Mouse (Mus musculus) limb, embryonic 14.5 days (tissue): ENCODE results near the gene Lzic. TPM values are rescaled to one million over a fixed set of nuclear protein-coding genes. Genes with fewer than 3 reads are reported as not detected.

ENCODE experiments used
- ATAC-seq: fragments of 200-750 bp; cut with Nextera tagmentation; 2 replicates; pipeline ENCODE4 v1.8.0; 2017; ENCODE audit warnings: low read depth, moderate number of reproducible peaks, moderate TSS enrichment; ENCODE audit not compliant: low FRiP score
- DNase-seq: peaks from one replicate; pipeline ENCODE4 v3.0.0-alpha.2; 2015; ENCODE audit warnings: low spot score
- H3K27ac ChIP-seq: fragments of 300-500 bp; sonication (generic); replicated peaks from 2 replicates; pipeline ENCODE4 v1.5.1; 2014; ENCODE audit warnings: low read depth, mild to moderate bottlenecking, low read length, moderate library complexity, mixed read lengths
- H3K27me3 ChIP-seq: fragments of 300-500 bp; sonication (generic); 2 replicates; pipeline ENCODE4 v1.6.1; 2014; ENCODE audit warnings: low read length, mixed read lengths; ENCODE audit not compliant: control insufficient read depth, insufficient read depth
- H3K36me3 ChIP-seq: fragments of 300-500 bp; sonication (generic); 2 replicates; pipeline ENCODE4 v1.6.1; 2014; ENCODE audit warnings: mild to moderate bottlenecking, low read length, moderate library complexity, mixed read lengths; ENCODE audit not compliant: control insufficient read depth, insufficient read depth
- H3K4me1 ChIP-seq: fragments of 300-500 bp; sonication (generic); 2 replicates; pipeline ENCODE4 v1.6.1; 2014; ENCODE audit warnings: antibody characterized with exemption, low read length, mixed read lengths; ENCODE audit not compliant: control insufficient read depth, insufficient read depth
- H3K4me2 ChIP-seq: fragments of 300-500 bp; sonication (generic); replicated peaks from 2 replicates; pipeline ENCODE4 v1.6.1; 2014; ENCODE audit warnings: low read depth, mild to moderate bottlenecking, low read length, moderate library complexity; ENCODE audit not compliant: severe bottlenecking
- H3K4me3 ChIP-seq: fragments of 300-500 bp; sonication (generic); replicated peaks from 2 replicates; pipeline ENCODE4 v1.5.1; 2014; ENCODE audit warnings: low read length
- H3K9ac ChIP-seq: fragments of 300-500 bp; sonication (generic); 2 replicates; pipeline ENCODE4 v1.6.1; 2014; ENCODE audit warnings: mild to moderate bottlenecking, low read depth, low read length, moderate library complexity; ENCODE audit not compliant: severe bottlenecking
- H3K9me3 ChIP-seq: fragments of 300-500 bp; sonication (generic); 2 replicates; pipeline ENCODE4 v1.6.1; 2016; ENCODE audit warnings: low read length; ENCODE audit not compliant: control insufficient read depth
- POLR2A ChIP-seq: fragments of 200-500 bp; IDR thresholded peaks from 2 replicates; pipeline ENCODE4 v1.8.0; 2012; ENCODE audit warnings: inconsistent platforms, mild to moderate bottlenecking, moderate library complexity, borderline replicate concordance; ENCODE audit not compliant: insufficient read depth, insufficient read length; ENCODE audit errors: extremely low read depth
- WGBS: fragments of 180-500 bp; shearing (Covaris S2); extraction: QIAGEN DNeasy Blood & Tissue Kit; methylation state at CpG from one replicate; pipeline ENCODE4 v1.1.7; 2014; 5-methylcytosine and 5-hydroxymethylcytosine counted together
- polyA plus RNA-seq, 2 experiments: library from polyadenylated mRNA; depleted of rRNA in 1 of 2; stranded (reverse) in 1 of 2; unstranded in 1 of 2; fragments of >200 nt; fragmentation: Nextera tagmentation in 1 of 2; extraction: Ambion mirVana in 1 of 2; gene quantifications; 2 replicates each; pipeline versions ENCODE4 v1.2.1 to v1.2.3; 2012 to 2014

The Lzic gene
- polyA plus RNA-seq, 2 experiments, result 36.1 to 54.0 TPM

- DNase-seq (no peak), ATAC-seq (peak; percentile 44; the same call in 1 of the 2 replicates)
- Histone ChIP-seq H3K36me3 (peaks cover 80% of the 10 kb centered on the region), H3K4me3 (no peak overlapping the region), H3K4me1 (no peaks in the 10 kb centered on the region), H3K27me3 (no peaks in the 10 kb centered on the region), H3K27ac (no peak overlapping the region), H3K9me3 (no peaks in the 10 kb centered on the region), H3K4me2 (no peak overlapping the region), H3K9ac (no peak overlapping the region)
- no peak for TF ChIP-seq POLR2A
- WGBS, result 62% methylated on average over 2 of the region's 2 CpGs
Measured at GRCm38 (mm10) chr4:149496612-149497011, 11.6 kb downstream of the Lzic start.

- no peak overlapping the region for H3K4me3 ChIP-seq
- peaks cover 65% of the 10 kb centered on the region for H3K36me3 ChIP-seq
- no peak overlapping the region for H3K4me2 ChIP-seq
- TF ChIP-seq POLR2A, result no peak
- no peaks in the 10 kb centered on the region for H3K27me3 ChIP-seq
- H3K27ac ChIP-seq, result no peak overlapping the region
- no peaks in the 10 kb centered on the region for H3K4me1 ChIP-seq
- ATAC-seq (no peak), DNase-seq (no peak)
- H3K9me3 ChIP-seq, result no peaks in the 10 kb centered on the region
- WGBS, result 91% methylated on average over 8 of the region's 8 CpGs
- H3K9ac ChIP-seq, result no peak overlapping the region
Measured at GRCm38 (mm10) chr4:149498901-149499300, 13.9 kb downstream of the Lzic start.

GRCm38 (mm10) chr4:149499790-149500189 is 14.8 kb downstream of the Lzic start:
- Histone ChIP-seq H3K9ac (no peak overlapping the region), H3K36me3 (peaks cover 57% of the 10 kb centered on the region), H3K4me3 (no peak overlapping the region), H3K27me3 (no peaks in the 10 kb centered on the region), H3K4me1 (0 out of 2 replicates have a peak, but pooled peaks cover 4% of the 10 kb centered on the region), H3K9me3 (no peaks in the 10 kb centered on the region), H3K27ac (no peak overlapping the region), H3K4me2 (no peak overlapping the region)
- no peak for DNase-seq
- TF ChIP-seq POLR2A, result no peak
- 90% methylated on average over 5 of the region's 5 CpGs for WGBS
- no peak for ATAC-seq

GRCm38 (mm10) chr4:149504363-149504762 is 19.3 kb downstream of the Lzic start:
- no peak overlapping the region for H3K4me2 ChIP-seq
- ATAC-seq, result no peak
- peak overlapping the region; percentile 54 for H3K27ac ChIP-seq
- DNase-seq, result no peak
- no peak for TF ChIP-seq POLR2A
- H3K9me3 ChIP-seq, result no peaks in the 10 kb centered on the region
- 56% methylated on average over 5 of the region's 5 CpGs for WGBS
- peaks cover 19% of the 10 kb centered on the region for H3K36me3 ChIP-seq
- no peaks in the 10 kb centered on the region for H3K27me3 ChIP-seq
- 0 out of 2 replicates have a peak, but pooled peaks cover 5% of the 10 kb centered on the region for H3K4me1 ChIP-seq
- no peak overlapping the region for H3K4me3 ChIP-seq
- no peak overlapping the region for H3K9ac ChIP-seq

GRCm38 (mm10) chr4:149504858-149505257 is 19.8 kb downstream of the Lzic start:
- Histone ChIP-seq H3K27ac (peak overlapping the region; percentile 54), H3K4me1 (0 out of 2 replicates have a peak, but pooled peaks cover 5% of the 10 kb centered on the region), H3K27me3 (no peaks in the 10 kb centered on the region), H3K9me3 (no peaks in the 10 kb centered on the region), H3K4me3 (no peak overlapping the region), H3K36me3 (peaks cover 19% of the 10 kb centered on the region), H3K9ac (no peak overlapping the region), H3K4me2 (no peak overlapping the region)
- ATAC-seq, result peak; percentile 45; the same call in 1 of the 2 replicates
- TF ChIP-seq POLR2A, result no peak
- no peak for DNase-seq
- 23% methylated on average over 3 of the region's 3 CpGs for WGBS

- ATAC-seq (no peak), DNase-seq (no peak)
- Histone ChIP-seq H3K27me3 (no peaks in the 10 kb centered on the region), H3K9me3 (no peaks in the 10 kb centered on the region), H3K27ac (no peak overlapping the region), H3K4me2 (no peak overlapping the region), H3K9ac (no peak overlapping the region), H3K4me3 (no peak overlapping the region), H3K4me1 (0 out of 2 replicates have a peak, but pooled peaks cover 5% of the 10 kb centered on the region), H3K36me3 (peaks cover 13% of the 10 kb centered on the region)
- no peak for TF ChIP-seq POLR2A
- WGBS, result 44% methylated on average over 14 of the region's 15 CpGs
Measured at GRCm38 (mm10) chr4:149505261-149505967, 20.4 kb downstream of the Lzic start.
